Mouse (Mus musculus) retina, embryonic 14.5 days (tissue): ENCODE results near the gene Hyal3.
A peak's percentile ranks its signal among the peaks of the same experiment; 100 is the strongest.

Experiments used
- DNase-seq: peaks from one replicate; pipeline ENCODE4 v3.0.0-alpha.2; 2015; ENCODE audit warnings: low spot score

Hyal3 gene

DNA sequence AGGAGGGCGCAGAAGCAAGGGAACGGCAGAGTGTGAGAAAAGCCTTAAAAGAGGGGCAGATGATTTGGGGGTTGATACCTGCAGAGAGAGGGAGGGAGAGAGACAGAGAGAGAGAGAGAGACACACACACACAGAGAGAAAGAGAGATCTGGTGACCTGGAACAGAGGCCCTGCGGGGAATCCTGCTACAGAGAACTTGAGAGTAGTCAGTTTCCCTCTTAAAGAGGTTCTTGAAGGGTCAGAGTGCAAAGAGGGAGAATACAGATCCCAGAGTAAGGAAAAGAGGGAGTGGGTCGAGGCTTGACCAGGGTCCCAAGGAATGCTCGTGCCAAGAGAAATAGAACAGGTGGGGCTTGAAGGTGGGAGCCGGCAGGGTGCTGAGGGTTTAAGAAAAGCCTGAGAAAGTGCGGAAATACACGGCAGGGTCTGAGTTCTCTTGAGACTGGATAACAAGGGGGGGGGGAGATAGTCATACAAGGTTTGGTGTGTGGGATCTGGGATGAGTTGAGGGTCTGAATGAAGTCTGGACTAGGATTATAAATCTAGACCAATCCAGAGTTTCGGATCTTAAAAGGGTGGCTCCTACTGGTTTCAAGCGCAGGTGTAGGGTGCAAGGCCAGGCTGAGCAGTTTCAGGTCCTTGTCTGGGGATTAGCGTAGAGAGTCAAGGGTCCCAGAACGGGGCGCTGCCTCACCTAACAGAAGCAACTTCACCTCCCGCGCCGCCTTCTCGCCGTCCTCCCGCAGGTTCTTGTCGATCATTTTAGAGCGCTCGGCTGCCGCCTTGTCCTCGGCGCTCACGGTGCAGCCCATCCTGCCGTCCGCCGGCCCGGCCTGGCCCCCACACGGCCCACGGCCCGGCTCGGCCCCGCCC lies 54.0 kb downstream of the Hyal3 start:
- no peak for DNase-seq

DNA sequence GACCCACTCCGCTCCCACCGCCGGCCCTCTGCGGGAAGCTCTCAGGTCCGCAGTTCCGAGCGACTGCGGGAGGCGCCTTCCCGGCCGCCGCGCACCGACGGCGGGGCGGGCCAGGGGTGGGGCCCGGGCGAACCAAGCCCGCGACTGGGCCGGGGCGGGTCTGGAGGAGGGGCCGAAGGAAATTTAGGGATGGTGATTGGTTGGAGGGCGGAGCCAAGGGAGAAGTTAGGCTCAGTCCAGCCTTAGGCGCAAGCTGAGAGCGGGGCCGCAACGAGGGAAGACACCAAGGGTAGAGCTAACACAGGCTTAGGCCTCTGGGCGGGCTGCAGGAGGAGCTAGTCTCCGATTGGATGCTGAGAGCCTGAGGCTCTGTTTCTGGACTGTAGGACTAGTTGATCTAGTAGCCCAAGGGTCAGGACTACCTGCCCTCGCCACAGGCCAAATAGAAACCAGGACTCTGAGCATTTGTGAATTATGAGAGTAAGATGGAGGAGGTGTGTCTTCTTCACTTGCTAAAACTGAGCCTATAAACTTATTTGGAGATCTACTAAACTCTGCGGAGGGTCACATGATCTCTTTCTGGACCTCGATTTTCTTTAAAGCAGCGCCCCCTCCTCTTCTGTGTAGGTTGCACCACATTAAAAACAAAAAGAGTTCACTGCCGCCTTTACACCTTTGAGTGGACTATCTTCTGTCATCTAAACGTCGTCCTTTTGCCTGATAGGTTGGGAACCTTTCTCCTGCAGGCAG lies 54.8 kb downstream of the Hyal3 start, which contains the start of gene Gnai2:
Gene Gnai2, minus strand, starts transcription at position 89 of the 750 bp plus-strand sequence.
- DNase-seq, result peak; percentile 94
